Mouse (Mus musculus) T-helper 17 cell (primary cell): Measurements from ENCODE around the gene Ddo.

ENCODE experiments used
- in situ Hi-C, 2 experiments: fragments of 300-600 bp; cut with MboI, MseI; formaldehyde crosslinking; loops; 1 replicate in 1 of 2; 2 replicates in 1 of 2; pipeline ENCODE4 v1.15.1; 2025; ENCODE audit warnings: high pct_unique_total_duplicates in 2 of 2

Ddo gene

DNA sequence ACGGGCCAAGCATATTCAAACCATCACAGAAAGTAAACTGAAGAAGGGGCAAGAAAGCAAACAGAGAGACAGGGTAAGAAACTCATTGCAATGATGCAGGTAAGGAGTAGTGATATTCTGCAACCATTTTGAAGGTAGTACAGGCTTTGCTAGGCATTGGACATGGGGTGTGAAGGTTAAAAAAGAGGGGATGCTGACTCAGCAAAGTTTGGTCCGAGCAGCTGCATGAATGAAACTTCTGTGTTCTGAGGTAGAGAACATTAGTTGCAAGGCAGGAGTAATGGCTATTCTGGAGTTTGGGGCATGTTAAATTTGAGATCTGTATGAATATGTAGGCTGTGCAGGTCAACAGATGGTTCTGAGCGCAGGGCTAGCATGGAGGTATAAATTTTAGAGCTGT, 35.5 kb downstream of the Ddo start:
- in situ Hi-C loops = no loop called here

DNA sequence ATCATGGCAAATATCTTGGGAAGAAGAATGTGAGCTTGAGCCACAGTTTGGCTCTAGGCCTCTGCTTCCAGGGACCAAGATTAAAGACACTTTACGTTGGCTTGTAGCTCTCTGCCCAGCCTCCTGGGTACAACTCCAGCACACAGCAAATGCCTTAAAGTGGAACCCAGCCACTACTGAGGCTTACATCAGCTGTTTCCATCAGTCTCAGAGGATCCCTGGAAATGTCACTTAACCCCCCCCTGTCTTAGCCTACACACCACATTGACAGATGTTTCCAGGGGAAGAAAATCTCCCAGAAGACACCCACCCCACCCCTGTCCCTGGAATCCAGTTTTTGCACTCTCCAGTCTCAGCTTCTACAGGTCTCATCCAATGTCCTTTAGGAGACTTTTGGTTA, 37.1 kb downstream of the Ddo start:
- in situ Hi-C loops = no loop called here

DNA sequence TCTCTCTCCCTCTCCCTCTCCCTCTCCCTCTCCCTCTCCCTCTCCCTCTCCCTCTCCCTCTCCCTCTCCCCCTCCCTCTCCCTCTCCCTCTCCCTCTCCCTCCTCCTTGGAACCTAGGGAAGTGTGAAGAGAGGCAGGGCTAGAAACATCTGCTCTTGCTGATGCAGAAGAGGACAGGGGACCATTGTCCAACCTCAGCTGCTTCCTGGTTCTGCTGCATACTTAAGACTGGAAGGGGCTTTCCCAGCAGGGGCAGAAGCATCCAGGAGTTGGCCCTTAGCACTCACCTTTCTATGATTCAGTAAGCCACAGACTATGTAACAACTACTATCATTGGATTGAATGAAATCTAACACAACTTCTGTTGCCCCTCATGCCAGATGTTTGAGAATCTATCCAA, 38.8 kb downstream of the Ddo start:
- in situ Hi-C loops = no loop called here

DNA sequence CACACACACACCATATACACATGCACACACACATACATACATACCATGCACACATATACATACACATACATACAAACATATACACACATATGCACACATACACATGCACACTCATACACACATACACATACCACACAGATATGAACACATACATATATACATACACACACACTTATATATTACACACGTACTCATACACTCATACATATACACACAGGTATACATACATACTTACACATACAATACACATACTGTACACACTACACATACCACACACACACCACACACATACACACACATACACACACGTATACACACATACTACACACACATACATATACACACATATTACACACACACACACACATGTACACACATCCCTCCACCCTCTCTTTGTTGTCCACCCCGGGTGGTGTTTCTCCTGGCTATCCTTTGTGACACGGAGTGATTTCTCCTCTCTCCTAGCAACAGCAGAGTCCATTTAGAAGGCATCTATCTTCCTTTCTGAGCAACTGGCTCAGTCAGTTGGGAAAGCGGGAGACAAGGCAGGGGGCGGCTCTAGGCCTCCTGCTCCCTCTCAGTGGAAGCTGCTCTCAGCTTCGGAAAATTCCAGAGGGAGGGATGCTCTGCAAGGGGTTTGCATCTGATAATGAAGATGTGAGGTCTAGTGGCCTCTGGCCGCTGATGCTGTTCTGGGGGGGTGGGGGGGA, 42.9 kb downstream of the Ddo start:
- in situ Hi-C loops = no loop called here

DNA sequence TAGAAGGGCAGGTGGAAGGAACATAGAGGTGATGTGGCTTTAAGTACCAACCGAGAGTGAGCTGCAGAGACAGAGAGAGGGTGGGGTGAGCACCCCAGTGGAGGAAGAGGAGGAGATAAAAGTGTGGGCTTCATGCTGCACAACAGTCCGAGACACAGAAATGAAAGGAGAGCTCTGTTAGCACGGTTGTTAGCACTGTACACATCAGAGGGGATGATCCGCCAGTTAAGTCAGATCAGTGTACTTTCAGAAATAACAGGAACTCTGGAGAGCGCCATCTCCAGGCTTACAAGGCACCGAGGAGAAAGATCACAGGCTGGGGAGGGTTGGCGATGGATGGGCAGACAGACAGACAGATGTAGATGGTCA, 43.5 kb downstream of the Ddo start:
- in situ Hi-C loops = no loop called here

DNA sequence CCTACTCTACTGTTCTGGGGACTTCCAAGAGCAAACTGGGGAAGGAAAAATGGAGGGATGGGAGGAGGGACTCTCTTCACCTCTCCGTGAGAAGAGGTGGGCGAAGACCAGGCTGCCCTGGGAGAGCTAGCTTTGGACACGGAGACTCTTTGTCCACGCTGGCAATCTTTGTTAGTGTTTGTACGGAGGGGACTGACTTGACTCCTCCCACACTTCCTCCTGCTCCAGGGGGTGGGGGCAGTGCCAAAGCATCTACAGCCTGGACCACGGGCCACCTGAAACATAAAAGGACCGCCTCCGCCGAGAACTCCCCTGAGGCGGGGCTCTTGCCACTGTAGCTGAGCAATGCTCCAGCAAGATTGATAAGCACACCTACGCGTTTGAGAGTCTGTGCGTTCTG, 44.3 kb downstream of the Ddo start:
- in situ Hi-C loops = no loop called here

GRCm38 (mm10) chr10:40675921-40676320, 46.1 kb downstream of the Ddo start:
- in situ Hi-C loops = no loop called here

GRCm38 (mm10) chr10:40678477-40678876, 48.7 kb downstream of the Ddo start:
- in situ Hi-C loops = no loop called here

GRCm38 (mm10) chr10:40682470-40682869, 52.7 kb downstream of the Ddo start:
- in situ Hi-C loops = no loop called here

DNA sequence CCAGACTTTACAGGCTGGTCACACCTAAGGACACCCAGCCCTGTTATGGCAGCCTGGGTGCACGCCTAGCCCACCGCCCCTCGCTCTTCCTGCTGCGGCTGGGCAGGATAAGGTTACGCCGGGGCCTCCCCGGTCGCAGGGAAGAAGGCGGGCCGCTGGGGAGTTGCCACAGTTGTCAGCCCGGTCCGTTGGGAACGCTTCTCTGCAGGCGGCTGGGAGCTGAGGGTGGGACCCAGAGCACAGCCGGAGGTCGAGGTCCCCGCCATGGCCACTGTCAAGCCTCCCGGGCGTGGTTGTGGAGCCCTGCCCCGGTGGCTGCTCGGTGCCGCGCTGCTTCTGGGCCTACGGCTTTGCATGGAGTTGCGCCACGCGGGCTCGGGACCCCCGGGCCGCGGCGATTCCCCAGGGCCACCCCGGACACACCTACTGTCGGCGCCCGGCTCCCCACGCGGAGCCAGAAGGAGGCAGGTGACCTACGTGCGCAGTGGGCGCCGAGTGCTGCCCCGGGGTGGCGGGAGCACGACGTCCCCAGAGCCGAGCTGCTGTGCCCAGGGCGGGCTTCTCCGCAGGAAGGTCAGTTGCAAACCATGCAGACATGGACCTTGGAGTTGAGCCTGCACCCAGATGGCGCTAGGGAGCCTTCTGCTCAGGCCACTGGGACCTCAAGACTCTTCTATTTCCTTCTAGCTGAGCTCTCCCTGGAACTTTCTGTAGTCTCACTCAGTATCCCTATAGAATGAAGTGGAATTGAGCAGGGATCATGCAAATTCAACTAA, 53.5 kb downstream of the Ddo start, which contains the start of gene Mettl24:
Gene Mettl24, plus strand, starts transcription at position 191 of the 776 bp plus-strand sequence.
- in situ Hi-C loops = no loop called here

DNA sequence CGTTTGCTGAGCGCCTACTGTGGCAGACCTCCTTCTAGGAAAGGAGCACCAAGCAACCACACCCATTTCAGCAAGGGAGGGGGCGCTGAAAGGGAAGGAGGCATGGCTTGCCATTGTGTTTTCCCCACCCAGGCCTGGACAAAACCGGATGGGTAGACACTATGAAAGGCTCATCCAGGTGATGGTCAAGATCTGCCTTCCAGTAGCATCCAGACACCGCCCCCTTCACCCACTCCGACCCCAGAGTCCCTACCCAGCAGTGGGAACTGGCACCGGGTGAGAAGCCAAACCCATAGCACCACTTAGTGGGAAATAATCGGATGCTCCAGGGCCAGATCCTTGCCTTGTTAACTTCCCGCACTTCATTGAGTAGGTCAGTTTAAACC, 54.0 kb downstream of the Ddo start:
- in situ Hi-C loops = no loop called here

- in situ Hi-C loops = no loop called here
These were observed 54.5 kb downstream of the Ddo start for GRCm38 (mm10) chr10:40684326-40684725.

DNA sequence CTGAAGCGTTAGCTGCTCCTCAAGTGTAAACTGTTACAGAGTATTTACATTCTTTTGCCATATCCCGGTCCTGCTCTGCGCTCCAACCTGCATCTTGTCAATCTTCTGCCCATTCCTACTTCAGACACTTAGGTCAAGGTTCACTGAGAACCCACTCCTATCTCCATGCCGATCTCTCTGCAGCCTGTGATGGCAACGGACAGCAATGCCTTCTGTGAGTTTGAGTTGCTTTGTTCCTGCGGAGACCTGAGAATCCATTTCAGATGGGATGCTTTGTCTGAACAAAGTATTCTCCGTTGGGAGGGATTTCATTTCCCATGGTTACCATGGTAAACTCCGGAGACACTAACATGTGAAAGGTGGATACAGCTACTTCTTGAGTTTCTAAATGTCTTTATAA, 55.8 kb downstream of the Ddo start:
- in situ Hi-C loops = no loop called here

- in situ Hi-C loops = no loop called here
These were observed 57.2 kb downstream of the Ddo start for GRCm38 (mm10) chr10:40686976-40687375.

GRCm38 (mm10) chr10:40687407-40687806, 57.6 kb downstream of the Ddo start:
- in situ Hi-C loops = no loop called here

GRCm38 (mm10) chr10:40688266-40688665, 58.5 kb downstream of the Ddo start:
- in situ Hi-C loops = no loop called here

- in situ Hi-C loops = no loop called here
These were observed 59.1 kb downstream of the Ddo start for GRCm38 (mm10) chr10:40688873-40689272.

GRCm38 (mm10) chr10:40698652-40699051, 68.8 kb downstream of the Ddo start:
- in situ Hi-C loops = no loop called here

DNA sequence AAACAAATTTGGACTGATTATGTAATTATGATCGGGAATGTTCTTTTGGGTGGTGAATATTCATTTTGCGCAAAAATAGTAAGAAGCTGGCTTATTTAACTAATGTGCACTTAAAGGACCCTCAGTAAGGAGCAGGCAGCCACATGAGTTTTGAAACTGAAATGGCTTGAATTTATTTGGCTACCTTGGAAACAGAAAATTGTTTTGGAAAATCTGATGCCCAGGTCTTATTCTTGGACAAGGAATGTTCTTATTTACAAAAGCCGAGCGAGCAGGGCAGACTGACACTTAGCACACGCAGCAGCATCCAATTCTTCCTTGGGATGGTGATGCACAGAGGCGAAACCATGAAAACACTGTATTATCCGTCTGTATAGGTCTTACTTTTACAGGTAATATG, 81.3 kb downstream of the Ddo start:
- in situ Hi-C loops = no loop called here

DNA sequence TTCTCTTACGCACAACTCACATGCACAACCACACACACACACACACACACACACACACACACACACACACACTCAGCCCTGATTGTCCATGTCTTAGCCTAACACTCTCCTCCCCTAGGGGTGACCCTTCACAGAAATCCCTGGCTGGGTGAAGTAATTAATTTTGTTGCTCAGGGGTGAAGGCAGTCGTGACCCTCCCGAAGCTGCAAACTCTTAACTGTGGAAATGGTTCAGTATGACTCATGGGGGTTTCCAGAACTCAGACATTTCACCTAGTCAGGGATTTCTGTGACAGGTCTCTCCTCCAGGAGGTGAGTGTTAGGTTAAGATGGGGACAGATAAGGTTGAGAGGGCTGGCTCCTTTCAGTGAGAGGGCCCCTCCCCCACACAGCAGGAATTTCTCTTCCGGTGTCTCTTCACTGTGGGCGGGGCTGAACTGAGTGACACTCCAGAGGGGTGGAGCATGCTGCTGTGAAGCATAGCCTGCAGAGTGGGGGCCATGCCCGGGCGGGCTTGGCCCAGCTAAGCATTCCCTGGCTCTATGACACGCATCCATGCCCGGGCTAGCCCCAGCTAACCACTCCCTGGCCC, 83.3 kb downstream of the Ddo start:
- in situ Hi-C loops = no loop called here

- in situ Hi-C loops = no loop called here
These were observed 84.0 kb downstream of the Ddo start for GRCm38 (mm10) chr10:40713829-40714228.

DNA sequence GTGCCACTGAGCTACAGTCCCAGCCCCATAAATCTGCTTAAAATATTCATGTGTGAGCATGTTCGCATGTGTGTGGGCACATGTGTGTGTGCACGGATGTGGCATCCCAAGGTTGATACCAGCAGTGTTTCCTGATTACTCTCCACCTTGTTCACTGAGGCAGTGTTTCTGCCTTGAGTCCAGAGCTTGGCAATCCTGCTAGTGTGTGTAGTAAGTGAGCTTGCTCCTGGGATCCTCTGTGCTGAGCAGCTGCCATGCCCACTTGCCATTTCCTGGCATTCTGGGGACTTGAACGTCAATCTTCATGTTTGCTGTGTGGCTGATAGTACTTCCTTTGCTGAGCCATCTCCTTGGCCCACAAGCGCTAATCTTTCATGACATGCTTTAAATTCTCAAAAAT, 85.3 kb downstream of the Ddo start:
- in situ Hi-C loops = no loop called here

DNA sequence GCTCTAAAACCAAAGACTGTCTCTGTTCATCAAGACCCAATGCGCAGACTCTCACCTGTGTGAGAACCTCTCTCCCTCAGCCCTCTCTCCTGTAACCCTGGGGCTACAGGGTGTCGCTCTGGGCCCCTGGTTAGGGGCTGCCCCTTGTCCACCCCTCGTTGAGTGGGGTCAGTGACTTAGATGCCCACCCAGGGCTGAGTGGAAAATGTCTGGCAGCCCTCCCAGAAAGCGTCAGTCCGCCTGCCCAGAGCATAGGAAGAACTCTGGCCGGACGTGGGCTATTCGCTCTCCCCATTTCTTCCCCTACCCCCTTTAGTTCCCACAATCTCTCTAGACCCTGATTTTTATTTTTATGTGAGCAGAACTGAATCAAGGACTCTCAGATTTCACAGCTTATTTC, 86.5 kb downstream of the Ddo start:
- in situ Hi-C loops = no loop called here
